Mouse (Mus musculus) frontal cortex, postnatal 25 days (tissue): ENCODE measurements around the gene Trmt61a.
A peak's percentile ranks its signal among the peaks of the same experiment; 100 is the strongest.

Source experiments
- DNase-seq, 2 experiments: peaks; one replicate each; pipeline ENCODE4 v3.0.0; 2022; ENCODE audit warnings: low spot score in 2 of 2

The Trmt61a gene

DNA sequence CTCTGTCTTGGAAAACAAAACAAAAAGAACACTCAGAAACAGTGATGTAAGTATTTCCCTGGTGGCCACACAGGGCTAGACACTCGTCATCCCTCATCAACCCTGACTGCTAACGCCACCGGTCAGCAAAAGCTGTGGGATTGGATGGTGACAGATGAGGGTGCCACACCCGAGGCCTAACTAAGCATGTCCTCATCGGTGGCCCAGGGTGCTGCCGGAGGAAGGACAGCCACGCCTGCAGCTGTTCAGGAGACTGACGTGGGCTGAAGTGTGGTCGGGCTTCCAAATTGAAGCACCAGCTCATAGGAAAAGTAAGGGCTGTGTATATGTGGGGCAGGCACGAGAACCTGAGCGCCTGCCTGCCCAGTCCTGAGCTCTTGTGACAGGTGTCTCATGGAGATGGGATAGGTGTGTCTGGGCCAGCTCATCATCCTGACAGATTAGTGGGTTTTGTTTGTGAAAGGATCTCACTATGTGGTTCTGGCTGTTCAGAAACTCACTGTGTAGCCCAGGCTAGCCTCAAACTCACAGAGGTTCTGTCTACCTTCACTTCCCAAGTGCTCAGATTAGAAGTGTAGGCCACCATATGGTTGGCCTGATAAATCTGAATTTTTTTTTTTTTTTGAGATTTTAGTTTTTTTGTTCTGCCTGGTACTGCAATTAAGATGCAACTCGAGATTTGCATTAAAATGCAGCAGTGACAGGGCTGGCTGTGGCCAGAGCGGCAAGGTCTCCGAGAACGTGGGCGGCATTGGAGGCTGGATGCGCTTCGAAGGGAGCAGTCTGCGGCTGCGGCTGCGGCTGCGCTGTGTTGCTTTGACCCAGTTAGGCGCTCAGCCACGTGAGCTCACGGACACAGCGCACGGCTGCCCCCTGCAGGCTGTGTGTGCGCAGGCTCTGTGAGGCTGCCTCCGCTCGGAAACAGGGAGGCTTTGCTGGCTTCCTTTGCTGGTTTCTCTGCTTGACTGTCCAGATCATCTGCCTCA is 54.2 kb downstream of the Trmt61a start:
- DNase-seq, result peak; percentile 66 to 78

DNA sequence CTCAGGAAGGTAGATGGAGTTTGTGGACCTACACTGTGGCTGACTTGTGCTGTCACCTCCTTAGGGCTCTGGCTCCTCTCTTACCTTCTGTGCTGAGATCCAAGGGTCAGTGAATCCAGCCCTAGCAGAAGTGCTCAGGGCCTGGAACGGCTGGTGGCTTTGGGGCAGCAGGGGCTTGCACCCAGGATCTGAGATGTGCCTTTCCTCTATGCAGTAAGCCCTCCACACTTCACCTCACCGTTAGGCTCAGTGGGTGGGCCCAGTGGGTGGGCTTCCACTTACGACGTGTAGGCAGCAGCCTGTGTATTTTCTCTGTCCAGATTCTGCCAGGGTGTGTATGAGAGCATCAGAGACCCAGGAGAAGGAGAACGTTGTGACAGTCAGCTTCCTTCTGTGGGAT is 55.0 kb downstream of the Trmt61a start:
- DNase-seq, result no peak
